Mouse (Mus musculus) CD4-positive helper T cell, adult 2 months (primary cell): ENCODE measurements around the gene Gldc.

Source experiments
- DNase-seq: peaks from one replicate; pipeline ENCODE4 v3.0.0-alpha.2; 2012; ENCODE audit warnings: low read depth, missing footprints, low spot score

Gldc gene

DNA sequence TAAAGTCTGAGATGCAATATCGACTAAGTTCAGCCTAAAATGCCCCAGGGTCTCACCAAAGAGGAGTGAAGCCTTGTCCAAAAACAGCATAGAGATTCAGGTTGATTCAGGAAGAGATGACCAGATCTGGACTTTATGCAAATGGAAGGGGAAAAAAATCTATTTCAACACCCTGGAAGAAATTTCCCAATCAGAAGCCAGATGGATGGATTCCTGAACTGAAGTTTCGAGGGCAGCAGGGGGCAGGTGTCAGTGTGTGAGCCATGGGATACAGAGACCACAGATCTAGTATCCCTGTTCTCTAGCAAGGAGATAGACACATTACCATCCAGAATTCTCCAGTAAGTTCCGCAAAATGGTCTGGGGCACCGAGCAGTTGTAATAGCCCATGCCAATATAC lies 17.0 kb downstream of the Gldc start:
- no peak for DNase-seq

DNA sequence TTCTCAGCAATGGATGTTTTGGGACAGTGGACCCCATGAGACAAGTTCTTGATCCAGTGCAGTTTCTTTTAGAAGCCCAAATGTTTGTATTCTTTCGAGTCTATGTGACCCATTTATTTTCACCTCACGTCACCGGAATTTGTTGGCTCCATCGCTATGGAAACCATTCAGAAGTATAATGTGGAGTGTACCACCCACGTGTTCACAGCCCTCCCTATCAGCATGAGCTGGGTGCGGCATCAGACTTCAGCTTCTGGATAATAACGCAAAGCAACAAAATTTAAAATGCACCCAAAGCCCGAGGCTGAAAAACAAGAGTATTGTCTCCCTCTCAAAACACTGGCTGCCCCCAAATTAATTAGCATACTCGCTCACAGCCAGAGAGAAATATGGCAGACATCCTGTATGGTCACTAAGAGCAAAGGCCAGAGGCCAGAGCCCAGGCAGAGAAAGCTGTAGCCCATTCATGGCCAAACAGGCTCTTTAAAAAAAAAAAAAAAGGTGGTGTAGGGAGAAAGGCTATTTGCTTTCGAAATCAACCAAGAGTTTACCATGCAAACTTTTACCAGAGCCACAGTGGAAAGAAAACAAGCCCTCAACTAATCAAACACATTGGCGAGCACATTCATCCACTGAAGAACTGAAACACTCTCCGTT lies 18.1 kb downstream of the Gldc start:
- no peak for DNase-seq

DNA sequence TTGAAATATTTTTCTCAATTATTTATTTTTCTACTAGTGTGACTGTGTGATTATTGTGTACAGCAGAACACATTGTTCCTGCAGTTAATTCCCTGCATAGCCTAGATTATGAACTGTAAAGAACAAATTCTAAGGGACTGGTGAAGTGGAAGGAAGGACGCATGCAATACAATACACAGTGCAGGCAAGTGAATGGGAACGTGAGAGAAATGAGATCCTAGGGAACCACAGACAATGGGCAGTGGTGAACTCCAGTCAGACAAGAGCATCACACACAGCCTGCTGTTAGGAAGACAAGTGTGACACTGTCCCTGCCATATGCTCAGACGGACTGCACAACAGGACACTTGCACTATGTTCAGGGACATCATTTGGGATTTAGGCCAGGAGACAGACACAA lies 21.5 kb downstream of the Gldc start:
- no peak for DNase-seq

DNA sequence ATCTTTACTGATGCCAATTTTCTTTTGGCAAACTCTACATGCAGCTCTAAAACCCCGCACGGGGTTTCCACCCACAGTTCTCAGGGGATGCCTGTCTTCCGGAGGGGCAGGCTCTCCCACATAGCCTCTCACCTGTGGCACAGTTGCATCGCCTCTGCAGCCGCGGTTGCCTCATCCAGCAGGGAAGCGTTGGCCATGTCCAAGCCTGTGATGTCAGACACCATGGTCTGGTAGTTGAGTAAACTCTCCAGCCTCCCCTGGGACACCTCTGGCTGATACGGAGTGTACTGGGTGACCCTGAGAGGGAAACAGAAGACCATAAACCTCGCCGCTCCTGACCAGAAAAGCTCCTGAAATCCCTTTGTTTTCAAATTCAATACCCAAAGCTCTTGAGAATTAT lies 23.9 kb downstream of the Gldc start:
- DNase-seq = no peak

DNA sequence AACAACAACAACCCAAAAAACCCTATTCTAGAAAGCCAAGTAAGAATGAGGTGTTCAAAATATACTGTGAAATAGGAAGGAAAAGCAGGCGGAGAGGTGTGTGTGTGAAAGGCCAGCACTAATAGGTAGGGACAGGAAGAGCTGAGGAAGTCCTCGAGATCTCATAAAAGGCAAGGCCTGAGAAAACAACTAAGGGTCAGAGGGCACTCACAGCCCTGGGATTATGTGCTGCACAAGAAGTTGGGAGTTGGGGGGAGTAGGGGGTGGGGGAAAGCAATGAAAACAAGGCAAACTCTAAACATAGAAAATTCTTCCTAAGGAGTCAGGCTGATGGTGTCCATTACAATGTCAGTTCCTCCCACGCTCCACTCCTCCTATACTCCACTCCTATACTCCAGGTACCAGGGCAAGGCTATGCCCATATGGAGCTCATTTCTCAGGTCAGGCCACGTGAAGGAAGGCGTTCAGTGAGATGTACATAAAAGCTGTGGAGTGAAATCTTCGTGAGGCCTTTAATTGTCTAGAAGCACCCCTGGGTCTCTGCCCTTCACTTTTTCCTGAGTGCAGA lies 25.9 kb downstream of the Gldc start:
- no peak for DNase-seq

DNA sequence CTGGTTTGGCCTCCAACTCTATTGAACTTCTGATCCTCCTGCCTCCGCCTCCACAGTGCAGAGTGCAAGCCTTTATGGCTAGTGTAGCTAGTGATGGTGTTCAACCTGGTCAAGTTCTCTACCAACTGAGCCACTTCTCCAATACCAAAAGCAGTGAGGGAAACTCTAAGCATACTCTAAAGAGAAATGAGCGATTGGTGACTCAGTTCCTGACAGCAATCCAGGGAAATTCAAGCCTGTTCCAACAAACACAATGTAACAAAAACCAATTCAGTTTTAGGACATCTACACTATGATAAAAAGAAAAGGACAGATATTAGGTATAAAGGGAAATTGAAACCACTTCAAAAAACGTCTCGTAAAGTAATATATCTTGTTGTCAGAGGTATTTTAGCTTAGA lies 27.9 kb downstream of the Gldc start:
- no peak for DNase-seq

DNA sequence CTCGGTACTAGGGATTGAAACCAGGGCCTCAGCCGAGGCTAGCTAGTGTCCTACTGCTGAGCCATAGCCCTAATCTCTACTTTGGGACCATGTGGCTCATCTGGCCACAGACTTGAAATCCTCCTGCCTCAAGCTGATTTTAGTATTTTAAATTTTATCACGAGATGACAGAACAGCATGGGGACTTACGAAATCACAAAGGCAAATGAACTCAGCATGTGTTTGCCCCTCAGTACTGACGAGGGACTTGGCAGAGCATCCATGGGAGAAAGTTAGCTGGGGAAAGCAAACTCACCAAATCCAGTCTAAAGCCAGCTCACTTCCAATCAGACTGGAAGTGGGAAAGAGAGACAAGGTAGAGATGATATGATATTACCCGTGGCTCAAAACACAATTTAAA lies 28.5 kb downstream of the Gldc start:
- DNase-seq = no peak

DNA sequence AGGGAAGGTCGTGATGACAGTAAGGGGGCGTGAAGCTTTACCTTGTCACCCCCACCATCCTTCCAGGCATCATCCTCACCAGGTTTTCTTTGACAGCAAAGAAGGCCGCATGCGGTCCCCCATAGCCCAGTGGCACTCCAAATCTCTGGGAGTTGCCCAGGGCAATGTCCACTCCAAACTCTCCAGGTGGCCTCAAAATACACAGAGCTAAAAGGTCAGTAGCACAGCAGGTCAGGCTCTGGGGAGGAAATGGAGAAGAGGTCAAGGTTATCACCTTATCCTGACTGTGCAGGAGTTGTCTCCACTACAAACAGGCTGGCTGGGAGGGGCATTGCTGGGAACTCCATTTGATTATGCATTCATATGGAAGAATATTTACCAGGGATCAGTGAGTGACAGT lies 30.1 kb downstream of the Gldc start:
- no peak for DNase-seq

DNA sequence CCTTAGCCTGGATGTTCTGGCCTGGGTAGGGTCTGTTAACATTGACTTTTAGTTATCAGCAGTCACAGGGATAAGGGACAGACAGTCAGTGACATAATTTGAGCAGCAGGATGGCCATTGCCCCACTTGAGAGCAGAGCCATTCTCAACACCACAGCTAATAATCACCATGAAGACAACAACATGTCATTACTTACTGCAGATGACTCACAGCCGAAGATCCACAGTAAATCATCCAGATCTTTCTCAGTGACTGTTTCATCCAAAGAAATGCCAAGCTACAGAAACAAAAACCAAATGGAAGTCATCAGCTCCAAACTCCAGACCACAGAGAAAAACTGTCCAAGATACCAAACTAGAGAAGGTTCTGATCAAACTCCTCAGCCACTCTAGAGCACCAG lies 38.9 kb downstream of the Gldc start:
- no peak for DNase-seq

DNA sequence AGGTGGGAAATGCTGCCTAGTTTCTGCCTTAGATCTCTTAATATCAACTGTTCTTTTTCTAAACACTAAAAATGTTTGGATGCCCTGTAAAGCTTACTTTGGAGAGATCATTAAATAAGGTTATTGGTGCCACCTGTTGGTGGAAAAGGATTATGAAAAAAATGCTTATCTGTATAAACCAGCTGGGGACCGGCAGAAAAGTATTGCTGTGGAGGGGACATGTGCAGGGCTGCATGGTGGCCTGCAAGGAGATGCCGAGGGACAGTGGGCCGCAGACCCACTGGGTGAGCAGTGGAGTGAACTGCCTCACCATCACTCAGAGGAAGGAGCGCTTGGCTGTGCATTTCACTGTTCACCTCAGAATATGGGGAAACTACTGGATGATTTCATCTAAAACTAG lies 47.1 kb downstream of the Gldc start:
- peak; percentile 32 for DNase-seq

DNA sequence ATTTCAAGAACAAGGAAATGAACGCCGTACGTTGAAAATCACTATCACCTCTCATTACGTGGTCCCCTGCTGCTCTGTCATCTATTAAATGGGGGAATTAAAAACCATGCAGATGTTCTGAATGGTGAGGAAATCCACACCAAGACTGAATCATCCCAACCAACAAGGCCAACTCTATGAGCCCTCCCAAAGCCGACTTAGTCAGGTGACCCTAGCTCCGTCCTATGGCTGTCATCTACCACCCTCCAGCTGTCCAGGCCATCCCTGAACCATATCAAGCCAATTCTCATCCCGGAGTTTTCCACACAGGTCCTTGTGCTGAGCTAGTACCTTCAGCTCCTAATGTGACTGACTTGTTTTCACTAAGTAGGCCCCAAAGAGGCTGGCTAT lies 49.6 kb downstream of the Gldc start:
- DNase-seq = no peak

DNA sequence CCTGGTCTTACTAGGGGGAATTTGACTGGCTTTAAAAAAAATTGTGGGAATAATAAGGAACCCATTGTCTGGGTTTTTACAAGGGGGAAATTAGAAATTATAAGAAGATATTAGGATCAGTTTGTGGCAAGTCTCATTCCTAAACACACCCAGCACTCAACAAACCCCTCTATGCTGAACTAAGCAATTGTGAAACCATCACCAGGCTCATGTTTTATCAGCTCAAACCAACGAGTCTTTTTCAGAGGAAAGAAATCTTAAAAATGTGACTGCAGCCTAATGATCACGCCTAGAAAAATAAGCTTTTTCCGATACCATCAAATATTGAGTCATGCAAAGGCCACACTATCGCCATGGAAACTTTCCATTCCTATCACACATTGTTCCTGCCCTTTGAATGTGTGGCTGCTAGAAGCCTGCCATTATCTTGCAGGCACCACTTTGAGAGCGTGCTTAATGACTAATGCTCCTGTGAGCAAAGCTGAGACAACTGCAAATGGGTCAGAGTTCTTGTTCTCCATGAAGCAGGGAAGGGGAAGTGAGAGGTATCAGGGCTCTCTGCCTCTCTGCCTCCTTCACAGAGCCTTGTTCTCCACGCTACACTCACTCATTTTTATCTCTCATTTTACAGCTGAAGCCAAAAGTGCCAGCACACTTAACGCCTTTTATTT lies 50.1 kb downstream of the Gldc start:
- peak; percentile 31 for DNase-seq

DNA sequence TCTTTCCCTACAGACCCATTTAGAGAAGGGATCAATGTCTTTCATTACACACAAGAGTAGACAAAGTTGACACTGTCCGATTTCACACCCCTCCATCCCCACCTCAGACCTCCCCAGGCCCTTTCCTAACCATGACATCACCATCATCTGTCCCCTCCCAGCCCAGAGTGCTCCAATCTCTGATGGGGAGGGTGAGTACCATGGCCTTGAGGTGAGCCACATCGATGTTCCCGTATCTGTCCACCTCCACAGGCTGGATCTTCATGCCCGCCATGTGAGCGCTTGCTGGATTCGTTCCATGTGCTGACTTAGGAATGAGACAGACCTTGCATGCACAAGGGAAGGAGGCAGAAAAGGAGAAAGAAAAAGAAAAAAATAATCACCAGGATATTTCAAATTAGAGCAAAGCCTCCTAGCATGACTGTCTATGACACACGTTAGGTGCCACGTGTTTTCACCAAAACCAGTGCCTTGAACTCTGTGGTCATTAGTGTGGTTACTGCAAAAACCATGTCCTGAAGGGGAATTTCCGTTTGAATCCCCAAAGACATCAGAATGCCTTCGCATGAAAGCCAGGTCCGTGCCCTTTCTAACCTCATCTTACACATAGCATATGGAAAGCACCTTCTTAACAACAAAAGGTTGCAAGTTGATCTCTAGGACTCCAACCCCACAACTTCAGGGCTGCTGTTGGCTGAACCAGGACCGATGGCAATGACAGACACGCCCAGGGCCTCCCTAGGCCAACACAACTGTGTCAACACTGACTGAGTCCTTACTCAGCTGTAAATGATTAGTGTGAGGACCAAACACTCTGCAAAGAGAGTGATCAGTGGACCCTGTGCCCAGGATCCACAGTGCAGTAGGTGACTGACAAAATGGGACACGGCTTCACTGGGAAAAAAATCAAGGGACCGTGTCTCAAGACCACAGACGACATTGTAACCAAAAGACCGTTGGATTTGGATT lies 56.6 kb downstream of the Gldc start:
- peak; percentile 22 for DNase-seq

DNA sequence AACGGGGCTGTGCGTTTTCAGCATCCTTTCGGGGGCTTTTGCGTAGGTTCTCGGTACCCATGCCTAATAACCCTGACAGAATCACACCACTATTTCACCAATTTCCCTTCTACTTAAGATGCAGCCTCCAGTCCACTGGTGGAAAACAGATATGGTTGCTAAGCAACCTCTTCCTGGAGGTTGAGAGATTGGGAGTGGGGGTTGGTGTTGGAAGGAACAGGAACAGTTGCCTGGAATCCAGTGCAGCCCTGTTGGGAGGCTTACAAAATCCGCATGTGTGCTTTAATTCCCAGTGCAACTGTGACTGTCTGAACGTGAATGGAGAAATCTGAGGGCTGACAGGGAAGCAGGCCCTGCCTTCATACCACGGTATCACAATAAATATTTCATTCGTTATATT lies 57.5 kb downstream of the Gldc start:
- no peak for DNase-seq

DNA sequence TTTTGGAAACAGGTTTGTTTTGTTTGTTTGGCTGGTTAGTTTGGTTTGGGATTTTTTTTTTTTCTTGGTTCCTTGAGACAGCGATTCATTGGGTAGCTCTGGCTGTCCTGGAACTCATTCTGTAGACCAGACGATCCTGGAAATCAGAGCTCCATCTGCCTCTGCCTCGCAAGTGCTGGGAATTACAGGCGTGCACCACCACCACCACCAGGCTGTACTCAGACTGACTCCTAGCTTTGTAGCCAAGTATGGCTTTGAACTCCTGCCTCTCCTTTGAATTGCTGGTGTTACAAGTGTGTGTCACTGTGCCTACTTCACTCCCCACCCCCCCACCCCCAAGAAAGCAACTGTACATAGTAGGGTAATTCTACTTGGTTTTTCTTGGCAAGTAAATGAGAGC lies 58.0 kb downstream of the Gldc start:
- no peak for DNase-seq

DNA sequence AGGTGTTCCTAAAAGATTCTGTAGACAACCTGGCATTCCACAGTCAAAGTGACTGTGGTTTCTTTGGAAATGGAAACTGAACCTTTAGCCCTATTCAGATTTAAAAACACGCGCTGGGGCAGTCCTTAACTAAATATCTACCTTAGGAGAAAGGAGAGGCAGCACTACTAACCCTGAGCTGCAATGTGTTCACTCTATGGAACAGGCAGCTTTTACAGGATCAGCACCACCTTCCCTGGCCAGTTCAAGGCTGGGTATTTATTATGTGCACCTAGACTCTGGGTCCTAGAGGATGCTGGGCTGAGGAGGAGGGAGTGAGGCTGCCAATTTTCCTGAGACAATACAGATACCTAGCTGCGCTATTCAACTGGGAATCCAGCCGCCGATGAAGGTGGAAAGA lies 59.6 kb downstream of the Gldc start:
- DNase-seq = no peak

DNA sequence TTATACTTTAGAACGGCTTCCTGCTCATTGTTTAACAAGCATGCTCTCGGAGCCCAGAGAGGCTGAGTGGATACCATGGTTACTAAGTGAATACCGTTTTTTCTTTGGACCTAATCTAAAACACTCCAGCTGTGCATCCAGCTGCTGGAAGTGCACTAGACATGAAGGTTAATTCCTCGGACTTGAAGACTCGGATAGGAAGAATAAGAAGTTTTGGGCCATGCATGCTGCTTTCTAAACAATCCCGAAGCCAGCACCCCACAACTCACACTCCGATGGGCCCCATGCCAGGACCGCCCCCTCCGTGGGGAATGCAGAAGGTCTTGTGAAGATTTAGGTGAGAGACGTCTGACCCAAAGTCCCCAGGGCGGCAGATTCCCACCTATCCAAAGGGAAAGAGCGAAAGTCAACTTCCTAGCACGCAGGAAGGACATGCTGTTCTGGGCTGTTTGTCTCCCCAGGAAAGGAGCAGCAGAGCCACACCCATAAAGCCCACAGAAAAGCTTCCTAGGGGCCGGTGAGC lies 60.2 kb downstream of the Gldc start:
- no peak for DNase-seq

DNA sequence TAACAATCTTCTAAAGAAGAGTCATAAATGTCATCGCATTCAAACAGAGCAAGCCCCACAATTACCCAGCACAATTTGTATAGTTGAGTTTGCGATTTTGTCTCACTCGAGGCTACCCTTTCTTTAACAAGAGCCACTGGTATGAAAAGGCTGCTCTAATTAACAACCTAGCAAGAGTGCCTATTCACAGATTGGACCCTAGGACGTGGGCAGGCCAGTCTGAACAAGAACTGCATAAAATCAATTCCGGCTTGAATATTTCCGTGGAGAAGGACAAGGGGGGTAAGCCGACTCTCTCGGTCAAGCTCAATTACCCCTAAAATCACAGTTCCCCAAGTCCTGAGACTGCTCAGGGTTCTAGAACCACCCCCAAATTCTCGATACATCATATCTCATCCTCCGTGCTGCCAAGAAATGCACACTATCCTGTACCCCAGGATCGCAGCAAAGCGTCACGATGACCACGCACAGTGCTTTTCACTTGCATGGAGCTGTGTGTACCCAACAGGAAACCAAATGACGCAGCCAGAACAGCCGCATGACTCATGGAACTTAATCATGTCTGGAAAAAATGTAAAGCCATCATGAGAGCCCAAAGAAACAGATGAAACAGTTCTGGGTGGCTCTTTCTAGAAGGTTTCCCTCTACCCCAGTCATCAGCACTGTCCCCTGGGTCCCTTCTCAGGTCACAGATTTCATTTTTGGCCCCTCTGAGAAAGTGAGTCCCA lies 62.1 kb downstream of the Gldc start:
- DNase-seq = peak; percentile 49

DNA sequence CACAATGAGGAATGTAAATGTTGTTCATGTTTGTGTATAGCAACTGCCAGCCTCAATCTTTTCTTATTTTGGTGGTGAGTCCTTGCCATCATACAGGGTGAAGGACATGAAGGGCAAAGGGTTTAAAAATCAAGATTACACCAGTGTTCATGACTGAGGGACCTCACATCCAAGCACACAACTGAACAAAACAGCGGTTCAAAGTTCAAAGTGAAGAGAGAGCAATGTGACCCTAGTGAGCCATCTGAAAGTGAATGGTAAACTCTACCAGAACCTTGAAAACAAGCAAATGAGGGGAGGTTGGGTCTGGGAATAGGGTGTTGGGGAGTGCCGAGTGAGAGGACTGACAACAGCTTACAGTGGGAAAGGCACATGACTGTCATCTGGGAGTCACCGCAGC lies 63.8 kb downstream of the Gldc start:
- DNase-seq = no peak

DNA sequence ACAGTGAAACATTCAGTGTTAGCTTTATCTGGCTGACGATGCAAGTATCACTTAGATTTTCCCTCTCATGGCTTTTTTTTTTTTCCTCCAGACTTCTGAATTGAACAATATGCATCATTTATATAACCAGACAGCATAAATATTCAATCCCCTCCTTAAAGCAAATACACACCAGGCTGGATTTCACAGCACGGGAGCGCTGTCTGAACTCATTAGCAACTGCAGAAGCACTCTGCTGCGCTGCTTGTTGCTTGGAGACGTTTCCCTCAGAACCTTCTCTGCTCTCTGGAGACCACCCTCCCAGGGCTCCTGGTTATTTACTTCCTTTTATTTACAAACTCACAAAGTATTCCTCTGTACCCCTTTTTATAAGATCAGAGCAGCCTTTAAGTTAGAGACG lies 66.1 kb downstream of the Gldc start:
- no peak for DNase-seq

DNA sequence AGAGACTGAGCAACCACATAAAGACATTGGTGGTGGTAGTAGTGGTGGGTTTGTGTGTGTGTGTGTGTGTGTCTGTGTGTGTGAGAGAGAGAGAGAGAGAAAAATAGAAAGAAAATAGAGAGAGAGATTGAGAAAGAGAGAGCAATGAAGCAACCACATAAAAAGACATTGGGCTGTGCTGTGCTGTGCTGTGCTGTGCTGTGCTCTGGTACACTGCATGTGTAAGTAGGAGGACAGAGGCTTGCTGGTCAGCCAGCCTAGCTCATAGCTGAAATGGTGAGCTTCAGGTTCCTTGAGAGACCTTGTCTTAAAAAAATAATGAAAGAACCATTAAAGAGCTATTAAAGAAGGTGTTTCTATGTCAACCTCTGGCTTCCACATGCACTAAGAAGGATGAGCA lies 66.6 kb downstream of the Gldc start:
- DNase-seq = no peak
